Mouse (Mus musculus) forebrain, postnatal 0 days (tissue): ENCODE data around the gene Fance. TPM values are rescaled to one million over a fixed set of nuclear protein-coding genes. Genes with fewer than 3 reads are reported as not detected.

Source experiments
- ATAC-seq: fragments of 200-750 bp; cut with Nextera tagmentation; 2 replicates; pipeline ENCODE4 v1.8.0; 2017; ENCODE audit warnings: mild to moderate bottlenecking, moderate library complexity
- DNase-seq: peaks from one replicate; pipeline ENCODE4 v3.0.0-alpha.2; 2015
- H3K27ac ChIP-seq: fragments of 300-500 bp; sonication (generic); 2 replicates; pipeline ENCODE4 v1.5.1; 2014; ENCODE audit warnings: low read depth, mild to moderate bottlenecking, antibody characterized with exemption, low read length, moderate library complexity, mixed read lengths
- H3K27me3 ChIP-seq: fragments of 300-500 bp; sonication (generic); 2 replicates; pipeline ENCODE4 v1.6.1; 2014; ENCODE audit warnings: mild to moderate bottlenecking, low read length, mixed read lengths; ENCODE audit not compliant: insufficient read depth
- H3K36me3 ChIP-seq: fragments of 300-500 bp; sonication (generic); 2 replicates; pipeline ENCODE4 v1.6.1; 2014; ENCODE audit warnings: mild to moderate bottlenecking, moderate library complexity; ENCODE audit not compliant: insufficient read depth
- H3K4me1 ChIP-seq: fragments of 300-500 bp; sonication (generic); 2 replicates; pipeline ENCODE4 v1.6.1; 2014; ENCODE audit warnings: antibody characterized with exemption; ENCODE audit not compliant: insufficient read depth
- H3K4me2 ChIP-seq: fragments of 300-500 bp; sonication (generic); 2 replicates; pipeline ENCODE4 v1.6.1; 2014; ENCODE audit warnings: low read depth, mild to moderate bottlenecking, moderate library complexity
- H3K4me3 ChIP-seq: fragments of 300-500 bp; sonication (generic); 2 replicates; pipeline ENCODE4 v1.5.1; 2014; ENCODE audit warnings: low read depth, low read length, mixed read lengths
- H3K9ac ChIP-seq: fragments of 300-500 bp; sonication (generic); 2 replicates; pipeline ENCODE4 v1.6.1; 2014; ENCODE audit warnings: mild to moderate bottlenecking
- H3K9me3 ChIP-seq: fragments of 300-500 bp; sonication (generic); 2 replicates; pipeline ENCODE4 v1.6.1; 2016; ENCODE audit warnings: low read length
- CTCF ChIP-seq: sonication (generic); IDR thresholded peaks from 2 replicates; pipeline ENCODE4 v1.5.1; 2016; ENCODE audit warnings: antibody characterized with exemption, control low read depth, low read depth
- WGBS: fragments of 180-500 bp; shearing (Covaris S2); extraction: QIAGEN DNeasy Blood & Tissue Kit; methylation state at CpG from one replicate; pipeline ENCODE4 v1.1.7; 2014; 5-methylcytosine and 5-hydroxymethylcytosine counted together
- polyA plus RNA-seq: library from polyadenylated mRNA; unstranded; fragments of >200 nt; fragmentation: Nextera tagmentation; extraction: Ambion mirVana; gene quantifications from 2 replicates; pipeline ENCODE4 v1.2.1, GENCODE M21; 2015
- total RNA-seq: library from RNA; depleted of rRNA; stranded (reverse); fragments of >200 nt; gene quantifications from 2 replicates; pipeline ENCODE4 v1.2.3, GENCODE M21; 2014

Fance gene
- total and polyA plus RNA-seq, 2 experiments from 2014 or later = 31.2 to 35.2 TPM

- no peaks in the 10 kb centered on the region for H3K27me3 ChIP-seq
- no peaks in the 10 kb centered on the region for H3K9me3 ChIP-seq
- ATAC-seq (peak; percentile 52), DNase-seq (peak; percentile 67)
- H3K4me3 ChIP-seq = peak overlapping the region; percentile 79
- H3K36me3 ChIP-seq = peaks cover 16% of the 10 kb centered on the region
- H3K4me1 ChIP-seq = peaks cover 4% of the 10 kb centered on the region; the same call in 1 of the 2 replicates
- peak overlapping the region; percentile 92 for H3K27ac ChIP-seq
- peak overlapping the region; percentile 74 for H3K9ac ChIP-seq
- WGBS = 1% methylated on average over 11 of the region's 11 CpGs
- H3K4me2 ChIP-seq = peak overlapping the region; percentile 79
- TF ChIP-seq CTCF = no peak
These were observed 534 bp downstream of the Fance start for GRCm38 (mm10) chr17:28313880-28314225.

DNA sequence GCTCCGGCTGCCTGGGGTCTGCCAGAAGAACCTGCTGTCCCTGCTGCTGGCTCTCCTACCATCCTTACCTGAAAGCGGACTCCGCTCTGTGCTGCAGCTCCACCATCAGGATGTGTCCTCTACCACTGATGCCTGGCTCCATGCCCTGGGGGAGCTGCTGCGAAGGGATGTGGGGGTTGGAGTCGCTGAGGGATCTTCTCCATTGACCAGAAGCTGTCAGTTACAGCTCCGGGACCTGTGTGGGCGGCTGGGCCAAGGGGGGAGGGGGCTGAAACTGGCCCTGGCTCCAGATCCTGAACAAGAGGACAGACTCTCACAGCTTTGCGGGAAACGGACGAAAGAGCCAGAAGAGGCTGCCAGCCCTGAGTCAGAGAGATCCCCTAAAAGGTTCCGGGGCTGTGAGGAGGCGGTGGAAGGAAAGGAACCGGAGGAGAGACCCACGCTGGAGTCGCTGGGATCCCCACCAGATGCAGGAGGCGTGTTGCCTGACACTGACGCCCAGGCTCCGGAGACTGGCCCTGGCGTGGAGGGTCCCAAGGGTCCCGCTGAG is 2.4 kb downstream of the Fance start:
- ATAC-seq = no peak
- 85% methylated on average over 20 of the region's 20 CpGs for WGBS

DNA sequence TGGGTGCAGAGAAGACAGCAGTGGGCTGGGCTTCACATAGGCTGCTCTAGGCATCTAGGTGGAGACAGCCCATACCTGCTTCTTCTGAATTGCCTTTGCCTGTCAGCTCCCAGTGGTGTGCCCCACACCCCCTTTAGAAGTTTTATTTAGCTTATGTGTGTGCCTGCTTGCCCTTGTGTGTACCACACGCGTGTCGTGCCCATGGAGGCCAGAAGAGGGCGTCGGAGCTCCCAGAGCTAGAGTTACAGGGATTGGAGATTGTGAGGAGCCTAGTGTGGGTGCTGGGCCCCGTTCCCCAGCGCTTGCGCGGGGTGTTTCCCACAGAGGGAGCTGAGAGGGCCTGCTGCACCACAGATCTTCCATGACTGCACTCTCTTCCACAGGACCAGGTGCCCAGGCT is 3.2 kb downstream of the Fance start:
- 0 out of 2 replicates have a peak, but pooled peaks have one; percentile 17 for TF ChIP-seq CTCF
- peaks cover 24% of the 10 kb centered on the region for H3K36me3 ChIP-seq
- H3K4me2 ChIP-seq = no peak overlapping the region
- 92% methylated on average over 9 of the region's 9 CpGs for WGBS
- H3K4me3 ChIP-seq = no peak overlapping the region
- H3K4me1 ChIP-seq = peaks cover 4% of the 10 kb centered on the region; the same call in 1 of the 2 replicates
- no peak overlapping the region for H3K27ac ChIP-seq
- DNase-seq (no peak), ATAC-seq (no peak)
- H3K9me3 ChIP-seq = no peaks in the 10 kb centered on the region
- no peaks in the 10 kb centered on the region for H3K27me3 ChIP-seq
- H3K9ac ChIP-seq = no peak overlapping the region

More for the DNA sequence above, 2.4 kb downstream of the Fance start:
- Histone ChIP-seq H3K36me3 (peaks cover 18% of the 10 kb centered on the region), H3K9ac (no peak overlapping the region), H3K9me3 (no peaks in the 10 kb centered on the region), H3K27me3 (no peaks in the 10 kb centered on the region), H3K27ac (no peak overlapping the region), H3K4me1 (peaks cover 4% of the 10 kb centered on the region; the same call in 1 of the 2 replicates), H3K4me3 (no peak overlapping the region), H3K4me2 (no peak overlapping the region)
- DNase-seq = no peak
- no peak for TF ChIP-seq CTCF

DNA sequence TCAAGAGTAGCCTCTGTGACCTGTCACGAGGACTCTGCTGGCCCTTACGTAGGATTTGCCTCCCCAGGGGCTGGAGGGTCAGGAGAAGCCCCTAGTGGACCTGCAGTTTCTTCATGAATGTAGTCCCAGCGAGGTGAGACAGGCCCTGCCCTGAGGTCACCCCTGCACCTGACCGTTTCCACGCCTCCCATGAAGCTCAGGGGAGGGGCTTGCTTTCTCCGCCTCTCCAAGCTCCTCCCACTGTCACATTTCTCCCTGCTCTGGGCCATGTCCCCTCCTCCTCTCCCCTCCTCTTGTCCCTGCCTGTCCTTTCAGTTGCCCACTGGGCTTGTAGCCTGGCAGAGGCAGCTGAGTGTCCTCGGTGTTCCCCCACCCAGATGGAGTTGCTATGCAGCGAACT is 3.8 kb downstream of the Fance start:
- Histone ChIP-seq H3K27me3 (no peaks in the 10 kb centered on the region), H3K9ac (no peak overlapping the region), H3K27ac (no peak overlapping the region), H3K4me1 (peaks cover 4% of the 10 kb centered on the region; the same call in 1 of the 2 replicates), H3K4me3 (no peak overlapping the region), H3K4me2 (no peak overlapping the region), H3K36me3 (peaks cover 26% of the 10 kb centered on the region), H3K9me3 (no peaks in the 10 kb centered on the region)
- no peak for ATAC-seq
- no peak for TF ChIP-seq CTCF
- no peak for DNase-seq
- WGBS = 55% methylated on average over 8 of the region's 8 CpGs

DNA sequence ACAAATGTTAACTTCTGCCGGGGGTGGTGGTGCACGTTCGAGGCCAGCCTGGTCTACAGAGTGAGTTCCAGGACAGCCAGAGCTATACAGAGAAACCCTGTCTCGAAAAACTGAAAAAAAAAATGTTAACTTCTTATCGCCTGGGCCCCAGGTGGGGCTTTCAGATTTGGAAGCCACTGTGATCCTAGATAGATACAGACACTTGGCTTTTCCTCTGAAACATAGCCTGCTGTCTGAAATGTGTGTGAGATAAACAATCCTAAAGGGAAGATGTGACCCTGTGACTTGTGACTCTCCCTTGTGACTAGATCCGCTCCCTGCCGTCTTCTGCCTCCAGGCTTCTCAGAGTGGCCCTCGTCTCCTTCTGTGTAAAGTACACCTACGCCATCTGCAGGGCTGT is 4.4 kb downstream of the Fance start:
- 87% methylated on average over 9 of the region's 9 CpGs for WGBS
- H3K4me1 ChIP-seq = peaks cover 4% of the 10 kb centered on the region; the same call in 1 of the 2 replicates
- H3K4me3 ChIP-seq = no peak overlapping the region
- H3K9me3 ChIP-seq = no peaks in the 10 kb centered on the region
- ATAC-seq (no peak), DNase-seq (no peak)
- no peak overlapping the region for H3K9ac ChIP-seq
- H3K36me3 ChIP-seq = peaks cover 32% of the 10 kb centered on the region
- no peak overlapping the region for H3K27ac ChIP-seq
- no peak overlapping the region for H3K4me2 ChIP-seq
- no peak for TF ChIP-seq CTCF
- H3K27me3 ChIP-seq = no peaks in the 10 kb centered on the region

DNA sequence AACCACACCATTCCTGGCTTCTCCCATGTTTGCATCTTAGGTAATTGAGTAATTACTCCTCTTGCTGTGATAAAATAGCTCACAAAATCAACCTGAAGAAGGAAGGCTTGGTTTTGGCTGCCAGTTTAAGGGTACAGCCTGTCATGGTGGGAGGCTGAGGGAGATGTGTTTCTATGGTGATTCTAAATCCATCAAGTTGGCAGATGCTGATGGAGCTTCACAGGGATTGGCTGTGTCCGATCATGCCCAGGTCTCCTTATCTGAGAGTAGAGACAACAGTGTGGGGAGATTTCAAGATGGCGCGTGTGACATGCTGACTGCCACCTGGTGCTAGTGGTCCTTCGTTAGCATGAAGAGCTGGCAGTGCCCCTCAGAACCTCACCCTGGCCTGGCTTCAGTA is 8.4 kb downstream of the Fance start:
- no peak overlapping the region for H3K27ac ChIP-seq
- no peaks in the 10 kb centered on the region for H3K4me1 ChIP-seq
- no peak for ATAC-seq
- DNase-seq = no peak
- H3K4me3 ChIP-seq = no peak overlapping the region
- peaks cover 22% of the 10 kb centered on the region for H3K36me3 ChIP-seq
- no peaks in the 10 kb centered on the region for H3K27me3 ChIP-seq
- H3K9ac ChIP-seq = no peak overlapping the region
- H3K4me2 ChIP-seq = no peak overlapping the region
- TF ChIP-seq CTCF = no peak
- no peaks in the 10 kb centered on the region for H3K9me3 ChIP-seq
- 90% methylated on average over 4 of the region's 4 CpGs for WGBS

DNA sequence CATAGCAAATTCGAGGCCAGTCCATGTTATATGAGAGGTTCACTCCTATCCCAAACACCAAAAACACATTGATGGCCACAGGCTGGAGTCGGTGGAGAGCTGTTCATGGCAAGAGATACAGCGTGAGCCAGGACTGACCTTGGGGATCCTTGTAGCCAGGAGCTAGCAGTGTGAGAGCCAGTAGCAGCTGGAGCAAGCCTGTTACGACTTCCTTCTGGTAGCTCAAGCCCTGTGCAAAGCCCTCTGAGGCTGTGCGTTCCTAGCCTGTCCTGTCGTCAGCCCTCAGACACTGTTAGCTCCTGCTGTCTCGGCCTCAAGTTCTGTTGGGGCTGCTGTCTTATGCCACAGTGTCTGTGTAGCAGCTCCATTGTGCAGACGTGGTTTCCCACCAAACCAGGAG is 10.5 kb downstream of the Fance start:
- Histone ChIP-seq H3K9ac (no peak overlapping the region), H3K4me2 (no peak overlapping the region), H3K4me3 (no peak overlapping the region), H3K36me3 (peaks cover 16% of the 10 kb centered on the region), H3K4me1 (peaks cover 6% of the 10 kb centered on the region; the same call in 1 of the 2 replicates), H3K27ac (no peak overlapping the region), H3K27me3 (no peaks in the 10 kb centered on the region), H3K9me3 (no peaks in the 10 kb centered on the region)
- 93% methylated on average over 8 of the region's 8 CpGs for WGBS
- DNase-seq (no peak), ATAC-seq (no peak)
- TF ChIP-seq CTCF = no peak
